Mouse (Mus musculus): ENCODE measurements around the gene Vsx2. TPM values are rescaled to one million over a fixed set of nuclear protein-coding genes. Genes with fewer than 3 reads are reported as not detected.

Vsx2 gene
- total RNA-seq, 2 experiments from 2014 or later, result not detected

GRCm38 (mm10) chr12:84640654-84641053, 71.1 kb downstream of the Vsx2 start, which contains the start of gene Vrtn:
Gene Vrtn (plus strand): TSS chr12:84641019.
- no peak for ATAC-seq (ENCODE audit: poor library complexity, severe bottlenecking)

Other genes with a start within 250 kb of the Vsx2 start
- 10.1 and 10.4 TPM in 2 replicates for gene Coq6, start 208.1 kb upstream of the Vsx2 start, total RNA-seq (2015)
- gene Coq6, start 208.1 kb upstream of the Vsx2 start, total RNA-seq (2017), result 5.7 and 7.9 TPM in 2 replicates
- gene Fam161b, start 207.9 kb upstream of the Vsx2 start, total RNA-seq (2015), result 0.48 and 0.58 TPM in 2 replicates
- 0.40 and 1.1 TPM in 2 replicates for gene Fam161b, start 207.9 kb upstream of the Vsx2 start, total RNA-seq (2017)
- 8.8 and 11.0 TPM in 2 replicates for gene Entpd5, start 160.7 kb upstream of the Vsx2 start, total RNA-seq (2015)
- gene Entpd5, start 160.7 kb upstream of the Vsx2 start, total RNA-seq (2017), result 10.5 and 11.2 TPM in 2 replicates
- 0.36 and 1.1 TPM in 2 replicates for gene Bbof1, start 160.7 kb upstream of the Vsx2 start, total RNA-seq (2015)
- 1.5 and 2.3 TPM in 2 replicates for gene Bbof1, start 160.7 kb upstream of the Vsx2 start, total RNA-seq (2017)
- gene Rnf113a2, start 152.6 kb upstream of the Vsx2 start, total RNA-seq (2015), result 27.5 and 30.5 TPM in 2 replicates
- 31.2 and 32.2 TPM in 2 replicates for gene Rnf113a2, start 152.6 kb upstream of the Vsx2 start, total RNA-seq (2017)
- 8.6 and 9.3 TPM in 2 replicates for gene Aldh6a1, start 118.8 kb upstream of the Vsx2 start, total RNA-seq (2015)
- 4.3 and 5.9 TPM in 2 replicates for gene Aldh6a1, start 118.8 kb upstream of the Vsx2 start, total RNA-seq (2017)
- 12.5 and 14.9 TPM in 2 replicates for gene Lin52, start 118.3 kb upstream of the Vsx2 start, total RNA-seq (2015)
- gene Lin52, start 118.3 kb upstream of the Vsx2 start, total RNA-seq (2017), result 10.7 and 21.3 TPM in 2 replicates
- gene Abcd4, start 47.7 kb downstream of the Vsx2 start, total RNA-seq (2015), result 3.1 and 4.7 TPM in 2 replicates
- gene Abcd4, start 47.7 kb downstream of the Vsx2 start, total RNA-seq (2017), result 4.5 TPM in 2 replicates
- not detected in 2 replicates for gene Vrtn, start 71.3 kb downstream of the Vsx2 start, total RNA-seq (2015)
- not detected in 2 replicates for gene Vrtn, start 71.3 kb downstream of the Vsx2 start, total RNA-seq (2017)
- gene Syndig1l, start 129.1 kb downstream of the Vsx2 start, total RNA-seq (2015), result not detected in 2 replicates
- not detected in 2 replicates for gene Syndig1l, start 129.1 kb downstream of the Vsx2 start, total RNA-seq (2017)
- 269 and 281 TPM in 2 replicates for gene Npc2, start 203.4 kb downstream of the Vsx2 start, total RNA-seq (2015)
- 190 and 192 TPM in 2 replicates for gene Npc2, start 203.4 kb downstream of the Vsx2 start, total RNA-seq (2017)
- gene Isca2, start 203.5 kb downstream of the Vsx2 start, total RNA-seq (2015), result 88.9 and 93.6 TPM in 2 replicates
- 43.9 and 45.8 TPM in 2 replicates for gene Isca2, start 203.5 kb downstream of the Vsx2 start, total RNA-seq (2017)